Mouse (Mus musculus) cerebellum, postnatal 10 days (tissue): Measurements from ENCODE around the gene Arrb2.
"Not testable (repeated sequence)": the region's sequence is repeated elsewhere in the genome, so short reads cannot be mapped to it uniquely, and the experiment has no call there.

Experiments used
- DNase-seq, 2 experiments: peaks; one replicate each; pipeline ENCODE4 v3.0.0; 2021; ENCODE audit warnings: mixed read lengths in 2 of 2

Arrb2 gene

GRCm38 (mm10) chr11:70432048-70432894 is at the start of gene Arrb2:
Gene Arrb2, plus strand, starts transcription at chr11:70432635.
- peak; percentile 99 to 100 for DNase-seq

DNA sequence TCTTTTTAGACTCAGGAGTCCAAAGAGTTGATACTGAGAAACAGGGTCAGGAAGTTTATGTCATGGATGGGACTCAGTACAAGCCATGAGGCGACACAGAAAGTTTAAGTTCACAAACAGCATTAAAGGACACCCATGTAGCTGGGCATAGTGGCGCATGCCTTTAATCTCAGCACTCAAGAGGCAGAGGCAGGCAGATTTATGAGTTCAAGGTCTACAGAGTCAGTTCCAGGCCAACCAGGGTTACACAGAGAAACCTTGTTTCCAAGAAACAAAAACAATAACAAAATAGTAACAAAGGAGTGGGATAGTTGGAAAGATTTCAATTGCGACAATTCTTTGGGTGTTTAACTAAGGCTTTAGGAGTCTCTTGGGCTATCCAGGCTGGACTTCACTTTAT is 48.3 kb upstream of the Arrb2 start:
- no peak for DNase-seq

GRCm38 (mm10) chr11:70387436-70387835 is 45.0 kb upstream of the Arrb2 start:
- no peak for DNase-seq

- DNase-seq = peak; percentile 33 to 39
These were observed 43.0 kb upstream of the Arrb2 start for GRCm38 (mm10) chr11:70389421-70389820.

GRCm38 (mm10) chr11:70403598-70403997 is 28.8 kb upstream of the Arrb2 start:
- no peak for DNase-seq

DNA sequence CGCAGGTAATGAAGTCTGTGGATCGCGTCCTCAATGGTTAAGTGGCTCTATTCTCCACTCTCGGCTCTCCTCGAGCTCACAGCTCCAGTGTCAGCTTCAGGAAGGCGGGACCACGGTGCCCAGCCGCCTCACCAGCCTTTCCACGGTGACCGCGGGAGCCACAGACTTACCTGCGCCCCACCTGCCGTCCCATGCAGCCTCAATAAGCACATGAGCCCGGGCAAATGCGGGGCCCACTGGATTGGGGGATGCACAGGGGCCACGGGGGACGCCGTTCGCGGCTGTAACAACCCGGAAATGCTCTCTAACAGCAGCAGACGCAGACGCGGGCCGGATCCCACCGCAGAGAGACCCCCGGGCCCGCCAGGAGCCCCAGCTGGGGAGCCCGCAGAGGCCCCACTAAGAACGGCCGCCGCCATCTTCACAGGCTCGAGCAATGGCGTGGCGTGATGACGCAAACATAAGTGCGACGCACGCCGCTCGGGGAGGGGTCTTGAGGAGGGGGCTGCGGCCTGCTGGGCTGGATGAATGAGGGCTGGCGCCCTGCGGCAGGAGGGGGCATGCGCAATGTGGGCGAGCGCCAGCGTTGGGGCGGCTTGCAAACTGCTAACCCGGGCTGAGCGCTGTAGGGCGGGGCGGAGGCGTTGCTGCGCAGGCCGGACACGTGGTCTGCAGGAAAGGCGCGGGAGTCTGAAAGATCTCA is 22.7 kb upstream of the Arrb2 start, which contains the start of gene Pelp1:
TSS of gene Pelp1 (minus strand) at position 438 of the 703 bp plus-strand sequence.
- peak; percentile 95 to 98 for DNase-seq

DNA sequence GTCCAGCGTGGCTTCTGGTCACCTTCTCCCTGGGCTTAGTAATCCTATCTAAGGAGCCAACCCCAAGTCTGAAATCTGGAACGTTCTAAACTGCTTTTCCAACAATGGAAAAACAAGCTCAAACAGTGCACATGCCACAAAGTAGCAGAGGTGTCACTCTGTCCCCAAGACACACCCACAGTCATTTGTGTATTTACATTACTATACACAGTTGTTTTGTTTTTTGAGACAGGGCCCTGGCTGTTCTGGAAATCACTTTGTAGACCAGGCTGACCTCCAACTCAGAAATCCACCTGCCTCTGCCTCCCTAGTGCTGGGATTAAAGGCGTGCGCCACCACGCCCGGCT is 22.2 kb upstream of the Arrb2 start:
- no peak for DNase-seq

- DNase-seq = no peak
These were observed 19.8 kb upstream of the Arrb2 start for GRCm38 (mm10) chr11:70412591-70412990.

- DNase-seq = peak; percentile 89 to 93
These were observed 18.5 kb upstream of the Arrb2 start for GRCm38 (mm10) chr11:70413961-70414360.

DNA sequence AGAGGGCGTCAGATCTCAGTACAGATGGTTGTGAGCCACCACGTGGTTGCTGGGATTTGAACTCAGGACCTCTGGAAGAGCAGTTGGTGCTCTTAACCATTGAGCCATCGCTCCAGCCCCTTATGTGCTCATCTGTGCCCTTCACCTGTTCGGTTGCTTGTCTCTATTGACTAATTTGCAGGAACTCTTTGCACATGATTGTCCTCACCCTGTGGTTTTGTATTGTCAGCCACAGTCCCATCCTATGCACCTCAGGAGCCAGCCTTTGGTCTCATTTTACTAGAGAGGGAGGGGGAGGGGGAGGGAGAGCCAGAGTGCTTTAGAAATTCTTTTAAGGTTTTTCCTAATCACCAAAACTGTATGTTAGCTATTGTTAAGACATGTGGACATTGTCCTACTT is 14.2 kb upstream of the Arrb2 start:
- no peak for DNase-seq

DNA sequence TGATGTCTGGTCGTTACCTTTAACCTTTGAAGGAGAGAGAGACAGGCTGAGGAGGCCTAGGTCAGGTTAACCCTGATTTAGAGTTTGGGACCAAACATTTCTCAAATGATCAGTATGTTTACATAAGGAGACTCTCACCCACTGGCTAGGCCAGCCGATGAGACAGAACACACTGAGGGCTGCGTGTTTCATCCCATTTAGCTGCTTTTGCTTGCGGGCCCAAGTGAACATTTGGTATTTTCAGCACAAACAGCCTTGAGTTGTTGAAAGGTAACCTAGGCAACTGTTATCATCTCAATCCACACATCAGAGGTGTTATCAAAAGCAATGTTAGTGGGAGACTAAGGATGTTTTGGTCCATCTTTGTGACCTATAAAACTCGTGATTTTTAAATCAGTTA is 12.9 kb upstream of the Arrb2 start:
- DNase-seq = no peak

GRCm38 (mm10) chr11:70426598-70426997 is 5.8 kb upstream of the Arrb2 start:
- DNase-seq = not testable (repeated sequence)

GRCm38 (mm10) chr11:70431574-70431973 is 861 bp upstream of the Arrb2 start:
- DNase-seq = peak in 1 of 2 experiments; percentile 45

- DNase-seq = peak; percentile 73 to 79
These were observed 597 bp downstream of the Arrb2 start for GRCm38 (mm10) chr11:70432895-70433568.

DNA sequence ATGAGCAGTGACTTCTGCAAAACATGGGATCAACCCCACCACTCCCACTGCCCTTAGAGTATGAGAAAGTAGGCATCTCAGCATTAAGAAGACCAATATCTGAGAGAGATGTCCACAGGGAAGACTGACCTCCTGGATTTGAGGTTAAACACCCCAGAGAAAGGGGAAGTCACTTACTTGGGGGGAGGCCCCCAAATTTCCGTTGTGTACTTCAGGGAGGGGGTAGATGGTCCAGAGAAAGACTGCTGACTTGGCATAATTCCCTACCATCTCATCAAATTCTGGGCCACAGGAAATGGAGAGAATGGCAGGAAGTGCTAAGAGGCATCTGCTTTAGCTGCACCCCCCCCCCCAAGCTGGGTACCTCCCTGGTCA is 1.1 kb downstream of the Arrb2 start:
- DNase-seq = no peak

- DNase-seq = peak in 1 of 2 experiments; percentile 30
These were observed 1.5 kb downstream of the Arrb2 start for GRCm38 (mm10) chr11:70433951-70434350.

DNA sequence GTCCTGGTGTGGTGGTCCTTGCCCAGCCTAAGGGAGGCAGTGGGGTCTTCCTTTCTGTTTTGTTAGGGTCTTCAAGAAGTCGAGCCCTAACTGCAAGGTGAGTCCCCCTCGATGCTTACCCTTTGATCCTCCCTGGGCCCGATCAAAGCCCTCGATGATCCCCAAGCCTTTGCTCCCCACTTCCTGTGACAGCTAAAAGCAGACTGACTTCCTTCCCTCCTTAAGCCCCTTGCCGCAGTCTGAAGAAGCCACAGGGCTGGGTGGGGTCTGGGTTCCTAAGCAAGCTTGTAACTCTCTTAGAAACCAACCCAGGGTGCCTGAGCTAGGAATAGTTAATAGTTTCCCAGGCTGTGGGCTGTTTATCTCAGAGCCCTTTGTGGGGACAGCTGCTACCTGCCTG is 3.0 kb downstream of the Arrb2 start:
- no peak for DNase-seq

DNA sequence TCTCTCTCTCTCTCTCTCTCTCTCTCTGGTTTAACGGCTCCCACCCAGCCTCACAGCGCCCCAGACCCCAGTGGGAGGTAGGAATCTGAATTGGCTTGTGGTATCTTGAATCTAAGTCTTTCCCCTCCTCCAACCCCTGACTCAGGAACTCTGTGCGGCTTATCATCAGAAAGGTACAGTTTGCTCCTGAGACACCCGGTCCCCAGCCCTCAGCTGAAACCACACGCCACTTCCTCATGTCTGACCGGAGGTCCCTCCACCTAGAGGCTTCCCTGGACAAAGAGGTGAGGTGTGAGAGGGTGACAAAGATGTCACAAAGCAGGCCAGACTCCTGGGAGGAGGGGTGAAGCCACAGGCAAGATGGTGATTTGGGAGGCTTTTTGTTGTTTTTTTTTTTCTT is 5.0 kb downstream of the Arrb2 start:
- DNase-seq = no peak

GRCm38 (mm10) chr11:70438728-70439374 is 6.4 kb downstream of the Arrb2 start:
- no peak for DNase-seq

DNA sequence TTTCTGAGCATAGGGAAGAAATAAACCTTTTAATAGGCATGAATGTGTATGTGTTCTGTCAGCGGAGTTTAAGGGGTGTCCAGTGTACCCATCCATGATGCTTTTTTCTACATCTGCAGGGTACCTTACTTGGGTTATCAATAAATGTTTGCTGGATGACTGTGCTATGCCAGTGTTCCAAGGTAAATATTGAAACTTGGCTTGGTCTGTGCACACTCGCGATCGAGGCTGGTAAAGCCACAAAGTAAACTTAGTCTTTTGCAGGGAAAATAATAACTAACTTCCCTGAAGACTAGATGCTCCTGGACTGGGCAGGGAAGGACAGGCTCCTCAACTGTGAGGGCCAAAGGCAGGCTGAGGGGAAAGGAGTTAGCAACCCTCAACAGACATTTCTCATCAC is 8.2 kb downstream of the Arrb2 start:
- no peak for DNase-seq

GRCm38 (mm10) chr11:70441882-70442281 is 9.4 kb downstream of the Arrb2 start:
- DNase-seq = no peak

DNA sequence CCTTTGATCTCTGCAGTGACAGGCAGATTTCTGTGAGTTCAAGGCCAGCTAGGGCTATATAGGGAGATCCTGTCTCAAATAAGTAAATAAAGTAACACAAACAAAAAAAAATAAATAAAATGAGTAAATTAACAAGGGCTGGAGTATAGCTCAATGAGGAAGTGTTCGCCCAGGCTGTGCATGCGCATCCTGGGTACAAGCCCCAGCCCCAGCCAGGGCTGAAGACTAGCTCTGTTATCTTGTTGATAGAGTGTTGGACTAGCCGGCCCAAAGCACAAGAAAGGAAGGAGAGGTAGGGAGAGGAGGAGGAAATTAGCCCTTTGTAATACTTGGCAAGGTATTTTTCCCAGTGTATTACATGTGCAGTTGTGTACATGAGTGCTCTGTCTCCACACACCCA is 11.5 kb downstream of the Arrb2 start:
- DNase-seq = no peak

GRCm38 (mm10) chr11:70444667-70445066 is 12.2 kb downstream of the Arrb2 start:
- DNase-seq = no peak
